Mouse (Mus musculus) mature B cell (primary cell): ENCODE data around the gene Taf3.

Source experiments
- in situ Hi-C: fragments of 300-500 bp; cut with MboI; formaldehyde crosslinking; loops from 2 replicates; pipeline ENCODE4 v1.14.3; 2019

Gene Taf3

DNA sequence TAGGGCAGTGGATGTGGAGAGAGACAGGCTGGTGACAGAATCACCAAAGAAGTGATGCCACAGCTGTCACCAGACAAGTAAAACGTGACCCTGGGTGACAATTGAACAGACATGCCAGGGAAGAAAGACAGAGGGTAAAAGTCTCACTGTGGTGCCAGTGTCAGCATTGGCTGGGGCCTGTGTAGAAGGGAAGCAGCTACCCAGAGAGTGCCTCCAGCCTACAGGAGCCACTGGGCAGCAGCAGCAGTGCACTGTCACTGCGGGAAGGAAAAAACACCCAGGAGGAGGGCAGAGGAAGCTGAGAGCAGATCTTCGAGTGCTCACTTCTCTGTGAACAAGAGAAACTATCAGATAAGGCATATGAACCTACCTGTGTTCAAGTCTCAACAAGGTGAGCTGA, 86.7 kb downstream of the Taf3 start:
- in situ Hi-C loops: no loop called here

DNA sequence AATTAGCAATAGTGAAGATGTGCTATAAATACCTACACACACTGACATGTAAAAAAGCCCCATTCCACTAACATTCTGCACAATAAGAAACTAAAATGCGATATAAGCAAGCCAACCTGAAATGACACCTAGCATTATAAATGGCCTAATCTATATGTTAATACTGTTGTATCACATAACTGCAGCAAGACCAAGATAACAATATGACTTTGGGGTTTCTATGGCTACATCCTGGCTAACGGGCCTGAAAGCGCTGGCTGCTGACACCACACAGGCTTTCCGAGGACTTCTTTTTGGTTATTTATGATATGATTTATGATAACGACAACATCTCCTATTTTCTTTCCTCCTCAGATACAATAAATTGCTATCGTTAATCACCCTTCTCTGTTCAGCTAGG, 90.4 kb downstream of the Taf3 start:
- in situ Hi-C loops: no loop called here

GRCm38 (mm10) chr2:9956546-9956945, 91.8 kb downstream of the Taf3 start:
- in situ Hi-C loops: no loop called here

DNA sequence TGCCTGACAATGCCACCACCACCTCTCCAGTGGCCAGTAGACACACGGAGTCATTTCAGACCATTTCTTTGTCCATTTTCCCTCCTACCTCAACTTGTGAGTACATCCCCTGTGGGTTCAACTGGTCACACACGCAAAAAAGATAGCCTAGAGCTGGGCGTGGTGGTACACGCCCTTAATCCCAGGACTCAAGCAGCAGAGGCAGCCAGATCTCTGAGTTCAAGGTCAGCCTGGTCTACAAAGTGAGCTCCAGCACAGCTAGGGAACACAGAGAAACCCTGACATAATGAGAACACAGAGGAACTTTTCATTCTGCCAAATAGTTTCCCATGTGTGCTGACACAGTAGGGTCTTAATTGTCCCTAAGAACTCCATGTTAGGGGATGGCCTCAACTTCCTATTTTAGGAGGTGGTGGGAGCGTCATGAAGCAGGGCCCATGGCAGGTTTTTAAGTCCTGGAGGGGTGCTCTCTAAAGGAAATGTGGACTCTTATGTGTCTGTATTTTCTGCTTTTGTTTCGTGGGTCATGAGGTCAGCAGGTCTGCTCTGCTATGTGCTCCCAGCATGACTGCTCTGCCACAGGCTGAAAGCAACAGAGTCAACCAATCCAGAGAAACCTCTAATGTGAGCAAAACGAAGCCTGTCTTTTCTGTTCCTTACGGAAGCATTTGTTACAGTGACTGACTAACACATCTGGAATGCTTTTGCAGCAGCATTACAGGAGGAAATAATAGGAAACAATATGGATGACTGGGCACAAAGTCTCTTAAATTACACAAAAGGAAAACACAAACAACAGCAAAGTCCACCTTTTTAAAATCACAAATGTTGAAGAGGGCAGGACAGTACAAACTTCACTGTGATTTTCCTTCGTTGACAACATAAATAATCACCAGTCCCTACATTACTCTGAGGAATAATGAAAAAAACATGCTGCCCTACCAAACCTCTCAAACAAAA, 92.5 kb downstream of the Taf3 start:
- in situ Hi-C loops: no loop called here

- in situ Hi-C loops: no loop called here
Observed at GRCm38 (mm10) chr2:9946739-9947138, 101.7 kb downstream of the Taf3 start.

- in situ Hi-C loops: no loop called here
Observed at GRCm38 (mm10) chr2:9945611-9946010, 102.8 kb downstream of the Taf3 start.

- in situ Hi-C loops: no loop called here
Observed at GRCm38 (mm10) chr2:9943011-9943410, 105.4 kb downstream of the Taf3 start.

GRCm38 (mm10) chr2:9939250-9939649, 109.1 kb downstream of the Taf3 start:
- in situ Hi-C loops: no loop called here

DNA sequence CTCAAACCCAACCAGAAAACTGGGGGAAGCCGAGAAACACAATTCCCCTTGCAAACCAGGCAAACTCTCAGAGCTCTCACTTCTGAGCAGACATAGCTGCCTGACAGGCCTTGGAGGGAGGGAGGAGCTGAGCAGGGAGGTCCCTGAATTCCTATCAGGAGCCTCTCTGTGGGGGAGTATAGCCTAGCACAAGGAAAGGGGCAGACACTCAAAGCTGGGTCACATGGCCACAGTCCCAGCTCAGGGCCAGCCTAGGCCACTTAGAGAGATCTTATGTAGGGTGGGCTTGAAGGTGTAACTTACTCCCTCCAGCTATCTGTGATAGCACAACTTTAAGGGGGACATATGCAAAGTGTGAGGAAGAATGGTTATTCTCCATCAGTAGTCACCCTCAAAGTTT, 112.4 kb downstream of the Taf3 start:
- in situ Hi-C loops: no loop called here

GRCm38 (mm10) chr2:9926905-9927283, 121.5 kb downstream of the Taf3 start:
- in situ Hi-C loops: no loop called here

DNA sequence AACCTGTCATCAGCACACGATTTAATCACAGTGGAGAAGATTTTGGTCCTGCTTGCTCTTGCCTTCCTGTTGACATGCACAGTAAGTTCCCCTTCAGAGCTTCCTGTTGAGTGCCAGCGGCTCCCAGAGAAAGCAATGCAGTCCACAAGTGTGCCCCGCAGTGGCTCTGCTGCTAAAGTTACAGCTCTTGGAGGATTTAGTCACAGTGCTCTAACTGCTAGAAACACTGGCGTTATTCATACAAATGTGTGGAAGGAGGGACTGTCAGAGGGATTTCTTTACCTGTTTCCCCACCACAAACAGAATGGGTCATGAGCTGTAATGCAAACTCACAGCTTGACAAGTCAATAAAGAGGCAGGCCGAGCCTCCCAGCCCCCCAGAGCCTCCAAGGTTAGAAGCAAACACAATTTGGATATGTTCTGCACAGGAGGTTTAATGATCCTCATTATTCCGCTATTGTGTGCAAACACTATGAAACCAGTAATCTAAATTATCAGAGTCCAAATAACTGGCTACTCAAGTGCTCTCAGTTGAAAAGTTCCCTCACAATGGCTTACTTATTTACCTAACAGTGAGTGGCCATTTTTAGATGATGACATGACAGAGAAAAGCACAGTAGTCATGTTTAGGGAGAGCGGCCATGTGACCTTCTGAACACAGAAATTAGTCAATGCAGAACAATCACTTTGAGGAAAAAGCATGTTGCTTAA, 122.0 kb downstream of the Taf3 start:
- in situ Hi-C loops: no loop called here

GRCm38 (mm10) chr2:9918691-9919471, 129.5 kb downstream of the Taf3 start:
- in situ Hi-C loops: no loop called here

DNA sequence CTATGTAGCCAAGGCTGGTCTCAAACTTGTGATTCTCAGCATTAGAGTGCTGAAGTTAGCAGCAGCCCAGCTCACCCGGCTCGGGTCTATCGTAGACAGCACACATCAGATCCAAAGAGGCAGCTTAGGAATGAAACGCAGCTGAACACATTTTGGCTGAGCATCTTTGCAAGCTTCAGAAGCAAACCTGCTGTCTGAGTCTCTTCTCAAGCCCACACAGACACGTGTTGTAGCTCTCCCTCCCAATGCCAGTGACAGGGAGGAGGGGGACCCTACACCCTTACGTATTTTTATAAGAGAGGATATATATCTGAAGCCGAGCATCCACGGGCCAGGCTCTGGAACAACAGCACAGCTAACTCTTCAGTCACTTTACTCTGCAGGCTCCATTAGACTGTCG, 130.8 kb downstream of the Taf3 start:
- in situ Hi-C loops: no loop called here

- in situ Hi-C loops: no loop called here
Observed at GRCm38 (mm10) chr2:9905995-9906394, 142.4 kb downstream of the Taf3 start.

DNA sequence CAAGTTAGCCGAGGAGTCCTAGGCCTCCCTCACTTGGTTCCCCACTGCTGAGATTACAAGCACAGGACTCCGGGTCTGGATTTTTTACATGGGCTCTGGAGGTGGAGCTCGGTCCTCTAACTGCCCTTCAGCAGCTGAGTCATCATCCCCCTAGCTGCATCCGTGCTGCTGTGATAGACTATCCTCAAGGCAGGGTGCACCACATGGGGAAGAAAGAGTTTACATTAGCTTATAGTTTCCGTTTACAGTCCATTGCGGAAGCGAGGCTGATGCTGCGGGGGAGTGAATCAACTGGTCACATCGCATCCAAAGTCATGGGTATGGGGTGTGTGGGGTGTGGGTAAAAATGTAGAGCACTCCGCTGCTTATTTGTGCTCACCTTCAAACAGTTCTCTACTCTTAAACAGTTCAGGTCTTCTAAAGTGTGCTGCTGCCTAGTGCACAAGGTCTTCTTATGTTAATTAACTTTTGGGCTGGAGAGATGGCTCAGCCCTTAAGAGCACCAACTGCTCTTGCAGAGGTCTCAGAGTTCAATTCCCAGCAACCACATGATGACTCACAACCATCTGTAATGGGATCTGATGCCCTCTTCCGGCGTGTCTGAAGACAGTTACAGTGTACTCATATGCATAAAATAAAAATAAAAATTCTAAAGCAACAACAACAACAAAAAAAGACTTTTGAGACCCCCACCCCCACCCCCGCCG, 144.4 kb downstream of the Taf3 start:
- in situ Hi-C loops: no loop called here

GRCm38 (mm10) chr2:9897846-9898245, 150.6 kb downstream of the Taf3 start:
- in situ Hi-C loops: no loop called here

- in situ Hi-C loops: no loop called here
Observed at GRCm38 (mm10) chr2:9896097-9896770, 152.2 kb downstream of the Taf3 start.

DNA sequence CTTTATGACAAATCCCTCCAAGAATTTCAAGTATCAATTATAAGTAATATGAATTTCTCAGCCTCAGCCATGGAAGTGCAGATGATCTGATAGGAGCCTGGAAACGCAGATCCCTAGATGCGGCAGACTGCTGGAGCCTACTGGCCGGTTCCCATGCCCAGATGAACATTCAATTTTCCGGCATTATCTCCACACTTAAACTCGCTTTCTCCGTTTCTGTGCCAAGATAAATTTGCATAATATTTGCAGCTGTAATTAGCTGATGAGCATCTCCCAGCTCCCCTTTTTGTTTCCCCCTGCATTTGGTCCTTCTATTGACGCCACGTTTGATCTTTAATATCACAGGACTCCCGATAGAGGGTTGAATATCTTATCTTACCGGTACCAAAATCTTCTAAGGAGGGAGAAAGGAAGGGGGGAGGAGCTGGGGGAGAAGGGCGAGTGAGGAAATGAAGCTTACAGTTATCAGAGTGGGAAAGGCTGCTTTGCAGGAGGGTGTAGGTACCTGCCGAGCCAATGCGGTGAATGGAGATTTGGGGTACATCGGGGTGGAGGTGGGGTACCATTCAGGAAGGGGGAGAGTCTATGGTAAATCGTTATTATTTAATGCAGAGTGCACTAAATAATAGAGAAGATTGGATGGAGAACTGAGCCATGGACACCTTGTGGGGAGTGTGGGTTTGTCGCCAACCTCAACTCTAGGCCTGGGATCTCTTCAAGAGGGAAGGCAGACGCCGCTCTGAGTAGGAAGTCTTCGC, 153.4 kb downstream of the Taf3 start:
- in situ Hi-C loops: no loop called here

DNA sequence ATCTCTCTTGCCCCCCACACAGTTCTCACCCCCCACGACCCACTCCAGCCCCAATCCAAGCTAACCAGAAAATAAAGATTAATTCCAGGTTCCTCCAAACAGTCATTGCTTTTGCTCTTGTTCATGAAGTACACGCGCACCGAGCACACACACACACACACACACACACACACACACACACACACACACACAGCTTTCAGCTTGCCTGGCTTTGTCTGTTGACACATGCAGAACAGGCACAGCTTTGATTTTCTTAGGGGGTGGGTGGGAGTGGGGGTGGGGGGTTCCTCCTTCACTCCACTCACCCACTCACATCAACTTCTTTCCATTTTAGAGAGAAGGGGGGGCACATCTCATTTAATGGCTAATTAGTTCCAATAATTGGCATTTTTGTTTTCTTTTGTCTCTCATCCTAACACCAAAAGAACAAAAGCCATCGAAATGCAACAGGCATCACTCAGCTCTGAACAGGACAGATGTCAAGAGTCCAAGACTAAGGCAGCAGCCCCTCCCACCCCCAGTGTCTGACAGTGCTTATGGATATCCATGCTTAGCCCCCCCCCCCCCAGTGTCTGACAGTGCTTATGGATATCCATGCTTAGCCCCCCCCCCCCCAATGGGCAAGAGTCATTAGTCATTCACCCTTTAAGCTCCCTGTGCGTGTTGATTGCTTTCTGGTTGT, 155.0 kb downstream of the Taf3 start:
- in situ Hi-C loops: no loop called here

DNA sequence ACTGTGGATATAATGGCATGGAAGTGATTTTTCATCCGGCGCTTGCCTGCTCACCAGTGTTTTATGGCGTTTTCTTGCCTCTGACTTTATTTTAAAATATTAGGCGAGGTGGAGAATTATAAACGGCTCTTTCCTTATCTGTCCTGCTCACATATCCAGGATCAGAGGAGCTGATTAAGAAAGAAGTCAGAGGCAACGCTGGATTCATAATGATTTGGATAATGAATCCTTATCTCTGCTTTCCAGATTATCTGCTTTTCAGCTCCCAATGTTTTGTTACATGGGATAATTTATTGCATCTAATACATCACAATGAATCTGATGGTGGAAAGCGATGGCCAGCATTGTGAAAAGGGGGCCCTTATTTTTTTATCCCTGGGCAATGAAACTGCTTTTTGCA, 155.9 kb downstream of the Taf3 start:
- in situ Hi-C loops: no loop called here
